Mouse (Mus musculus): ENCODE measurements at regions not wholly inside any gene's neighbourhood (a gene's known extent, or its start where the extent isn't known, plus 50 kb on each side); places are given as distances from the start of the nearest gene placed in this dataset.

DNA sequence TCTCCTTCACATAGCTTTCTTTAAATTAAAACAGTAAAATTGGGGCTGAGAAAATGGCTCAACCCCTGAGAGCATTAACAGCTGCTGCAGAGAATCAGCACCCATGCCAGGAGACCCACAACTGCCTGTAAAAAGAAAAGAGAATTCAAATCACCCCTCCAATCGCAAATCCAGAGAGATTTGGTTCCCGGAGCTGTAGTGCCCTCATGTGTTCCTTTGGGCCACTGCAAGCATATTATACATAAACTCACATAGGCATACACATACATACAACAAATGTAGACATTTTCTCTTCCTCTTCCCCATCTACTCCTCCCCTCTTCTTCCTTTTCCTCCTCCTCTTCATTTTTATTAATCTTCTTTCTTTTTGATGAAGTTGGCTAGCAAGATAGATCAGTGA is 616.5 kb downstream of the Dok5 start:
- 73% methylated on average over 2 of the region's 2 CpGs for WGBS
- H3K4me3 ChIP-seq: no peak overlapping the region
- no peak for ATAC-seq (ENCODE audit: low FRiP score, low read depth)
- no peaks in the 10 kb centered on the region for H3K36me3 ChIP-seq
- H3K27ac ChIP-seq: no peak overlapping the region
- H3K9ac ChIP-seq: no peak overlapping the region
- no peak overlapping the region for H3K4me2 ChIP-seq (replicated peaks)
- H3K9me3 ChIP-seq: no peaks in the 10 kb centered on the region
- H3K4me1 ChIP-seq: no peaks in the 10 kb centered on the region
- H3K27me3 ChIP-seq (replicated peaks): no peaks in the 10 kb centered on the region

DNA sequence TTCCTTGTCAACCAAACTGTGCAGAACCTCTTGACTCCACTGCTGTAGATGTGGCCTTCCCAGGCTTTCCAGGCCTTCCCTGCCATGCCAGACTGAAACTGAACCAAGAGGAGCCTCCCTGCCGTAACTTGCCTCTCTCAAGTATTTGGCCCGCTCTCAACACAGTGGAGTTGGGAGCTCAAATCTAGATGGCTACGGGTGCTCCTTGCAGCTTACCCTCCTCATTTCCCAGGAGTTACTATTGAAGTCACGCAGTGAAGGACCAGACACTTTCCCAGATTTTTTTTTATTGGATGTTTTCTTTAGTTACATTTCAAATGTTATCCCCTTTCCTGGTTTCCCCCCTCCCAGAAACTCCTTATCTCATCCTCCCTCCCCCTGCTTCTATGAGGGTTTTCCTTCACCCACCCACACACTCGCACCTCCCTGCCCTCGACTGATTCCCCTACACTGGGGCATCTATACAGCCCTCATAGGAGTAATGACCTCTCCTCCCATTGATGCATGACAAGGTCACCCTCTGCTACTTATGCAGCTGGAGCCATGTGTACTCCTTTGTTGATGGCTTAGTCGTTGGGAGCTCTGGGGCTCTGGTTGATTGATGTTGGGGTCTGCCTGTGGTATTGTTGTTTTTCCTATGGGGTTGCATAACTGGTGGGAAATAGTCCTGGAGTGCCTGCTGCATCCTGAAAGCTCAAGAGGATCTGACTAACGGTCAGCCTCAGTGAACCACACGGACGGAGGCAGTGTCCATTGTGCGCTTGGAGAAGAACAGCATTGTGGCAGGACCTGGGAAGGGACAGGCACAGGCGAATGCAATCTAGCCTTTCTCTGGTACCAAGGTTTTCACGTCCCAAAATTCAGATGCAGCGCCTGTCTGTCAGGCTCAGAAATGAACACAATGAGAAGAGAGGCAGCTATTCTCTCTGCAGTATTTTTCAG is 602.5 kb downstream of the Dok5 start:
- peaks cover 5% of the 10 kb centered on the region; the same call in 1 of the 2 replicates for H3K4me1 ChIP-seq
- no peak overlapping the region for H3K27ac ChIP-seq
- H3K9me3 ChIP-seq: no peaks in the 10 kb centered on the region
- H3K27me3 ChIP-seq (replicated peaks): no peaks in the 10 kb centered on the region
- no peaks in the 10 kb centered on the region for H3K36me3 ChIP-seq
- no peak overlapping the region for H3K4me2 ChIP-seq (replicated peaks)
- H3K9ac ChIP-seq: no peak overlapping the region
- no peak overlapping the region for H3K4me3 ChIP-seq
- 43% methylated on average over 14 of the region's 14 CpGs for WGBS
- ATAC-seq (ENCODE audit: low FRiP score, low read depth): no peak

DNA sequence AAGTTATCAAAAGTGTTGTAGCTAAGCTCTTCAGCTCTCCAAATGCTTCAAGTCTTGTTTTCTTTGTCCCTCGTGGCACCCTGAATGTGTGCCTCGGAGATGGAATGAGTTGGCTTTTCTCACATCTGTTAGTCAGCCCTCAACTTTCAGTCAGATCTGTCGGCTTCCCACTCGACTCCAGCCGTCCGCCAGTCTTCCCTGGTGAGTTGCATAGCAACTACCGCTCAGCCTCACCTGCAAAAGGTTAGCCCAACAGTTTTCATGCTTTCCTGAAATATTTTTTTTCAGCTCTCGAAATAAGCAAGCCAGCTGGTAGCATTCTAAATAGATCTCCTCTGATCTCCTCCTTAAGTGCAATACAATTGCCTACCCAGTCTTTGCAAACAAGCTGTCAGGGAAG is 601.2 kb downstream of the Dok5 start:
- WGBS: 90% methylated on average over 8 of the region's 8 CpGs
- peaks cover 5% of the 10 kb centered on the region; the same call in 1 of the 2 replicates for H3K4me1 ChIP-seq
- no peaks in the 10 kb centered on the region for H3K27me3 ChIP-seq (replicated peaks)
- no peak overlapping the region for H3K9ac ChIP-seq
- H3K27ac ChIP-seq: no peak overlapping the region
- no peaks in the 10 kb centered on the region for H3K36me3 ChIP-seq
- no peaks in the 10 kb centered on the region for H3K9me3 ChIP-seq
- H3K4me2 ChIP-seq (replicated peaks): no peak overlapping the region
- ATAC-seq (ENCODE audit: low FRiP score, low read depth): no peak
- H3K4me3 ChIP-seq: no peak overlapping the region

DNA sequence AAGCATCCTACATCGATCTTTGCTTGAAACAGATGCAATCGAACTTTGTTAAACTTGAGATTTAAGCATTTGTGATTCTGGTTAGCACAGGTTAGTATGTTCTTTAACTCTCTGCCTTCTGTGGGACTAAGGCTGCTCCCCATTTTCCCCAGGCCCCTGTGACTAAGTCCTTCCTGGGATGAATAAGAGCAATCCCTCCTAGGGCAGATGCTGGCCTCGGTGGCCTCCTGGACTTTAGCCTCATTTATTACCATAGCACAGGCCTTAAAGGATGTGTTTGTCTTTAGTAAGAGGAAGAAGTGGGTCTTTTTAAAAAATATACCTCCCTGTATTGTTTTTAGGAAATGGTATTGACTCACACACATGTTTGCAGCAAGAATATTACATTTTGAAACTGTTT is 599.9 kb downstream of the Dok5 start:
- Histone ChIP-seq H3K4me1 (0 out of 2 replicates have a peak, but pooled peaks cover 5% of the 10 kb centered on the region), H3K4me2 (replicated peaks) (no peak overlapping the region), H3K27me3 (replicated peaks) (no peaks in the 10 kb centered on the region), H3K36me3 (no peaks in the 10 kb centered on the region), H3K9me3 (no peaks in the 10 kb centered on the region), H3K4me3 (no peak overlapping the region), H3K9ac (no peak overlapping the region), H3K27ac (no peak overlapping the region)
- no peak for ATAC-seq (ENCODE audit: low FRiP score, low read depth)
- 90% methylated on average over 3 of the region's 3 CpGs for WGBS

DNA sequence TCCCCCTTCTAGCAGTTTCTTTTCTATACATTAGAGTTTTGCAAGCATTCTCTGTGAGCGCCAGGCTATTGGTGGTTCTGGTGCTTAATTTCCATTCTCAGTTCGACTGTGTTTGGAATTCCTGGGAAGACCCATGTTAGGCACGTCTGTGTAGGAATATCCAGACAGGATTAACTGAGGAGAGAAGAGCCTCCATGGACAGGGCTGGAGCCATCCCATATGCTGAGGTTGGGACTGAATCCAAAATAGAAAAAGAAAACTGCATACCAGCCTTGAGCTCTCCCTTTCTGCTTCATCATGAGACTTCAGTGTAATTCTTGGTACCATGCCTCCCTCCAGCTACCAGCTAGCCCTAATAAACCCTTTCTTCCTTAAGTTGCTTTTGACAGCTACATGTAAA is 595.3 kb downstream of the Dok5 start:
- WGBS: 77% methylated on average over 3 of the region's 3 CpGs
- no peak for ATAC-seq (ENCODE audit: low FRiP score, low read depth)
- Histone ChIP-seq H3K4me2 (replicated peaks) (no peak overlapping the region), H3K36me3 (no peaks in the 10 kb centered on the region), H3K4me1 (no peaks in the 10 kb centered on the region), H3K9me3 (no peaks in the 10 kb centered on the region), H3K27me3 (replicated peaks) (no peaks in the 10 kb centered on the region), H3K9ac (no peak overlapping the region), H3K4me3 (no peak overlapping the region), H3K27ac (no peak overlapping the region)

DNA sequence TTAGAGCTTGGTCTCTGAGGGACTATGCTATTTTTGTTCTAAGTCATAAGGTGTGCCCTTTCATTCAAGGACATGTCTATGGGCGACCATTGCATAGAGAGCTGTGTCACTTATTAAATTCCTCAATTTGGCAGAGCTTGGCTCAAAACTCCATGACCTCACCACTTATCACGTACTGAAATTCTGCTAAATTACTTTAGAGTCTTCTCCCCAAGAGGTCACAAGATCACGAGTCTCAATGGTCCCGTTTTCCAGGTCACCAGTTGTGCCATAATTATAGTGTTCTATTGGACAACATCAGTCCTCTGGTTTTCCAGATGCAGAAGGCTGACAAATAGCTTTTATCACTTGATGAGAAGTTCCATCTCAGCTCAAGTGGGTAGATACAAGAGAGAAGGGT is 576.9 kb downstream of the Dok5 start:
- Histone ChIP-seq H3K27me3 (replicated peaks) (no peaks in the 10 kb centered on the region), H3K27ac (no peak overlapping the region), H3K9me3 (no peaks in the 10 kb centered on the region), H3K4me1 (no peaks in the 10 kb centered on the region), H3K4me2 (replicated peaks) (no peak overlapping the region), H3K9ac (no peak overlapping the region), H3K36me3 (no peaks in the 10 kb centered on the region), H3K4me3 (no peak overlapping the region)
- WGBS: 83% methylated on average over 4 of the region's 4 CpGs
- no peak for ATAC-seq (ENCODE audit: low FRiP score, low read depth)

DNA sequence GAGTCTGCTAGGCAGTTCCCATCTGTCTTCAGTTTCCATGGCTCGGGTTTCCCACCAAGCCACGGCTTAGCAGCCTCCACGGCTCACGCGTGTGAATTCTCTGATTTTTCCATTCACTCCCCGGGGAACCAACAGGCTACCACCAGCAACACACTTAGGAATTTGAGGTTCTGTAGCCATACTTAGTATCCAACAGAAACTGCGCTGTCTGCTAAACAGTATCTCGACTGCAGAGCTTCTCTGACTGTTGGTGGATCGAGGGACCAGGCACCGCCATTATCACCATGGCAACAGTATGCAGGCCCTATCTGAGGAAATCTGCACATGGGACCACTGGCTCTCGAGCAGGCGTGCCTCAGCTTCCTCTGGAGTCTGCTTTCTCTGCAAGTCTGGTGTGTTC is 574.4 kb downstream of the Dok5 start:
- no peak; the same call in 1 of the 2 replicates for ATAC-seq (ENCODE audit: low FRiP score, low read depth)

DNA sequence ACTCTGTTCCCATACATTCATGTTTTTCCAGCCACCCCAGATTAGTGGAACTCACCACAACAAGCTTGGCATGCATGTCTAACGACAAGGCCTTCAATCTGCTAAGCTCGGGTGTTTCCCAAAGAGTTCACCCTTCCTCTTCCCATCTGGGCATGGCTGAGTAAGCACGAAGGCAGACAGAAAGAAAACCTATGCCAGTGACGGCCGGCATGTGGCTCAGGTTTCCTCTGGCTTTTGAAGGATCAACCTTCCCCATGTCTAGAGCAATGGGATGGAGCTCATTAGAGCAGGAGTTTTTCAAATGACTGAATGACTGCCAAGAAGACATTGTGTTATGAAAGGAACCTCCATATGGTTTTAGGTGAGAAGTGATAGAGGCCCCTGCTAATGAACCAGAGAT is 566.9 kb downstream of the Dok5 start:
- Histone ChIP-seq H3K27ac (no peak overlapping the region), H3K4me3 (no peak overlapping the region), H3K27me3 (replicated peaks) (no peaks in the 10 kb centered on the region), H3K9me3 (no peaks in the 10 kb centered on the region), H3K36me3 (no peaks in the 10 kb centered on the region), H3K4me1 (no peaks in the 10 kb centered on the region), H3K9ac (no peak overlapping the region), H3K4me2 (replicated peaks) (no peak overlapping the region)
- ATAC-seq (ENCODE audit: low FRiP score, low read depth): no peak
- WGBS: 73% methylated on average over 5 of the region's 5 CpGs

More for the DNA sequence above, 574.4 kb downstream of the Dok5 start:
- H3K4me2 ChIP-seq (replicated peaks): peak overlapping the region; percentile 30; the same call in 1 of the 2 replicates
- H3K9me3 ChIP-seq: no peaks in the 10 kb centered on the region
- 61% methylated on average over 12 of the region's 12 CpGs for WGBS
- H3K4me3 ChIP-seq: no peak overlapping the region
- H3K9ac ChIP-seq: no peak overlapping the region
- H3K4me1 ChIP-seq: no peaks in the 10 kb centered on the region
- H3K36me3 ChIP-seq: no peaks in the 10 kb centered on the region
- no peak overlapping the region for H3K27ac ChIP-seq
- no peaks in the 10 kb centered on the region for H3K27me3 ChIP-seq (replicated peaks)

DNA sequence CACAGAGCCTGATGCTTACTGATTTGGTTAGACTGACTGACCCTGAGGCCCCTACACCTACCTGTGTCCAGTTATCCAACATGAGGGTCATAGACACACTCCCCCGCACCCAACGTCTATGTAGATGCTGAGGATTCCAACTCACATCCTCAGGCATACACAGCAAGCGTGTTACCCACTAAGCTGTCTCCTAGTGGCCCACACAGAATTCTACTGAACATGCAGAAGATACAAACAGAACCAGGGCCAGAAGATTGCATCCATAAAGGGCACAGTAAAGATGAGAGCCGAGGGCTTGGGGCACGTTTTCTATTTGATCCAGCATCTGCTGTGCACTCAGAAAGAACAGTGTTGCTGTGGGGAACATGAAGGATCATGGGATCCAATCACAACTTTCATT is 564.0 kb downstream of the Dok5 start:
- H3K9me3 ChIP-seq: no peaks in the 10 kb centered on the region

DNA sequence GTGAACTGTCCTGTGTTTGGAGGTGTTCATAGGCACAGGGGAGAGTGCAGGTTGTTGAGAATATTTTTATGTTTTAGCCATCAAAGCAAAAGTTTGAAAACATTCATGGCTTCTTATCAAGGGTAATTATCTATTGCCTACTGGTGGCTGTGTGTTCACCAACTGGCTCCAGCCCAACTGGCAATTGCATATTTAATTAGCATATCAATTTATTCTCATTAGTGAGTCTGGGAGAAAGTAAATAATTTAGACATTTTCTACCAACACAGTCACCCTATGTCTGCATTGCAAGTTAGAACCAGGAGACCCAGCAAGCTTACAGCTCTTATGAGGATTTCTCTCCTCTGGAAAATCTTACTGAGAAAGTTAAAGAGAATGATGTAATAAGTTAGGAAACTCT is 561.0 kb downstream of the Dok5 start:
- Histone ChIP-seq H3K4me3 (no peak overlapping the region), H3K4me1 (no peaks in the 10 kb centered on the region), H3K4me2 (replicated peaks) (no peak overlapping the region), H3K36me3 (no peaks in the 10 kb centered on the region), H3K9me3 (no peaks in the 10 kb centered on the region), H3K27ac (no peak overlapping the region), H3K27me3 (replicated peaks) (no peaks in the 10 kb centered on the region), H3K9ac (no peak overlapping the region)
- no peak for ATAC-seq (ENCODE audit: low FRiP score, low read depth)

More for the DNA sequence above, 564.0 kb downstream of the Dok5 start:
- no peaks in the 10 kb centered on the region for H3K27me3 ChIP-seq (replicated peaks)
- no peaks in the 10 kb centered on the region for H3K36me3 ChIP-seq
- 90% methylated on average over 5 of the region's 5 CpGs for WGBS
- no peak overlapping the region for H3K27ac ChIP-seq
- ATAC-seq (ENCODE audit: low FRiP score, low read depth): no peak
- no peak overlapping the region for H3K4me3 ChIP-seq
- no peak overlapping the region for H3K4me2 ChIP-seq (replicated peaks)
- H3K9ac ChIP-seq: no peak overlapping the region
- no peaks in the 10 kb centered on the region for H3K4me1 ChIP-seq

DNA sequence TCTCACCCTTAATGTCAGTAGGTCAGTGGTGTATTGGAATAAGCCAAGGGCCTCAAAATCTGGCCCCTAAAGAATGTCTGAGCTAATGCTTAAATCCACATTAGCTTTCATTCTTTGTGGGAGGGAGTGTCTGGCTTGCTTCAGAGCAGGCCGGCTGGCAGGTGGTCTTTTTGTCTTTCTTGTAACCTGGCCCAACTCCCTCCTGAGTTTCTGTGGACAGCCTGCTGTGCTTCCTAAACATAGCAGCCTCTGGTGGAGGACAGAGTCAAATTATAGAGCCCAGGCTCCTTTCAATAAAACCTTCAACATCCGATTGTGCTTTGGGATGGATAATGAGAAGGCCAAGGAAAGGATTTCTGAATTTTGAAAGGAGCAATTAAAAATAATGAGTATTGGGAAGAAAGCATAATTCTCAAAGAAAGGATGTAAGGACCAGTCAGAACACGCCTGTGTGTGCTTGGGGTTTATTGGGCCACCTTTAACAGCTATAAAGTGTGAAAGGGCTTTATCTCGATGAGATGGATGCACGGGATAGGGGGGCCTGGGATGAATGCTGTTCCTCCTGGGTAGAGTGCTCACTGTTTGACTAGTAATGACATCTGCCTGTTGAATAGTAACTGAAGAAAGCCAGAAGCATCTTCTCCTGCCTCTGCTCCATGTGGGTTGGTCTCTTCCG is 554.2 kb downstream of the Dok5 start:
- ATAC-seq (ENCODE audit: low FRiP score, low read depth): no peak
- no peaks in the 10 kb centered on the region for H3K4me1 ChIP-seq
- no peak overlapping the region for H3K27ac ChIP-seq
- H3K36me3 ChIP-seq: no peaks in the 10 kb centered on the region
- 11% methylated on average over 6 of the region's 6 CpGs for WGBS
- H3K4me2 ChIP-seq (replicated peaks): no peak overlapping the region
- H3K9ac ChIP-seq: no peak overlapping the region
- H3K27me3 ChIP-seq (replicated peaks): no peaks in the 10 kb centered on the region
- H3K9me3 ChIP-seq: 0 out of 2 replicates have a peak, but pooled peaks cover 4% of the 10 kb centered on the region
- H3K4me3 ChIP-seq: no peak overlapping the region

DNA sequence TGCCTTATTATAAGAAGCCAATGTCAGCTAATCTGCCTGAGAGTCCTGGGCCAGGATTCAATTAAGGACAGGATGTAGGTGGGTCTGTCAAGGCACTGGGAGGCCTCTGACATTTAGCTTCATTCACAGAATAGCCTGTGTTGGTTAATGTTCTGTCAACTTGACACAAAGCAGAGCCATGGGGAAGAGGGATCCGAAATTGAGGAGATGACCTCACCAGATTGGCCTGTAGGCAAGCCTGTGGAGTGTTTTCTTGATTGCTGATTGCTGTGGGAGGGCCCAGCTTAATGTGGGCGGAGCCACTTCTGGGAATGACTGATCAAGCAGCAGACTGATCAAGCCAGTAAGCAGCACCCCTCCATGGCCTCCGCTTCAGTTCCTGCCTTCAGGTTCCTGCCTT is 548.5 kb downstream of the Dok5 start:
- 79% methylated on average over 3 of the region's 3 CpGs for WGBS

More for the DNA sequence above, 548.5 kb downstream of the Dok5 start:
- H3K27me3 ChIP-seq (replicated peaks): no peaks in the 10 kb centered on the region
- no peaks in the 10 kb centered on the region for H3K36me3 ChIP-seq
- no peak overlapping the region for H3K27ac ChIP-seq
- ATAC-seq (ENCODE audit: low FRiP score, low read depth): no peak
- H3K9ac ChIP-seq: no peak overlapping the region
- H3K4me1 ChIP-seq: no peaks in the 10 kb centered on the region
- H3K9me3 ChIP-seq: 0 out of 2 replicates have a peak, but pooled peaks cover 4% of the 10 kb centered on the region
- no peak overlapping the region for H3K4me2 ChIP-seq (replicated peaks)
- no peak overlapping the region for H3K4me3 ChIP-seq
